Mouse (Mus musculus) left cerebral cortex, postnatal 10 days (tissue): ENCODE measurements around the gene Nme2. TPM values are rescaled to one million over a fixed set of nuclear protein-coding genes. Genes with fewer than 3 reads are reported as not detected.

Experiments
- DNase-seq, 2 experiments: peaks; one replicate each; pipeline ENCODE4 v3.0.0; 2021 to 2022; ENCODE audit warnings: low spot score in 2 of 2, mixed read lengths in 1 of 2; ENCODE audit errors: extremely low spot score in 1 of 2
- intact Hi-C: fragments of 180-260 bp; cut with DNase I; formaldehyde crosslinking; loops from one replicate; pipeline ENCODE4 v1.15.1; 2025
- total RNA-seq, 2 experiments: library from RNA; stranded (reverse); gene quantifications; 2 replicates each; pipeline ENCODE4 v1.2.3; 2021

Nme2 gene
- total RNA-seq, result 100 to 1,000 TPM; 200 to 228 TPM

GRCm38 (mm10) chr11:93956159-93956558 is at the start of gene Nme2:
Gene Nme2 (minus strand): TSS chr11:93956259.
- intact Hi-C loops, result no loop called here
- DNase-seq, result no peak

DNA sequence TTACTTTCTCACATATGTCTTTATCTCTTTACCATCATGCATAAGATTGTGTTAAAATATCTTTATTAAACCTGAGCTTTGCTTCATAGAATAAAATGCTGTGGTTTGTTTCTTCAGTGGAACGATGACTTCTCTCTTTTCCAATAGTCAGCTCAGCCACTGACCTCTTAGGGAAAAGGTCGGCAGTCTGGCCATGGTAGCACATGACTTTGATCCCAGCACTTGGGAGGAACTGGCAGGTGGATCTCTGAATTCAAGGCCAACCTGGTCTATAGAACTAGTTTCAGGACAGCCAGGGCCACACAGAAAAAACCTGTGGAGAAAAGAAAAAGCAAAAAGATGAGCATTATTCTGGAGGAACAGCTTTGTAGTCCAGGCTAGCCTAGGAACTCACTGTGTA is 47.3 kb upstream of the Nme2 start:
- no peak for DNase-seq
- intact Hi-C loops, result no loop called here

DNA sequence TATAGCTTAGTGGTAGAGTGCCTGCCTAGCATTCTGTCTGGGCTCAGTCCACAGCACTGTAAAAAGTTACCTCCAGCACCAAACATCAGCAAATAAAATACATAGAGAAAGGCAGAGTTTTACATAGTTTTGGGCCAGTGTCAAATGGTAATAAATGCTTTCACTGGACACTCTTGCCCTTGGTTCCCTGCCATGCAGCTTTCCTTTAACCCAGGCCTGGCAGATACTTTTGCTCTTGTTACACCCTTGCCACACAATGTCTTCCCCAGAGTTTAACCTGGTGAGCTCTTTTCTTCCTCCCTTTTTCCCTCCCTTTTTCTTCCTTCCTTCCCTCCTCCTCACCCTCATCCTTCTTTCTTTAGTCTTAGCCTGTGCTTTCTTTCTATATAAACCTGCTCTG is 43.2 kb upstream of the Nme2 start:
- intact Hi-C loops, result loop anchor here (2.0 kb wide), 1 partner anchor 18 kb away; no protein-coding TSS in a partner anchor

GRCm38 (mm10) chr11:93997141-93997775 is 41.2 kb upstream of the Nme2 start:
- DNase-seq, result peak; percentile 8 to 29
- intact Hi-C loops, result no loop called here

More for the DNA sequence above, 43.2 kb upstream of the Nme2 start:
- DNase-seq, result no peak

GRCm38 (mm10) chr11:93996306-93997140 is 40.5 kb upstream of the Nme2 start:
- DNase-seq, result peak; percentile 27 to 67
- intact Hi-C loops, result no loop called here

GRCm38 (mm10) chr11:93995720-93996305 is 39.8 kb upstream of the Nme2 start, which contains the start of gene Spag9:
Gene Spag9 (plus strand): TSS chr11:93996091.
- intact Hi-C loops, result no loop called here
- peak; percentile 83 to 97 for DNase-seq

GRCm38 (mm10) chr11:93995111-93995719 is 39.2 kb upstream of the Nme2 start:
- peak; percentile 69 to 87 for DNase-seq
- intact Hi-C loops, result no loop called here

- intact Hi-C loops, result no loop called here
- DNase-seq, result no peak
These were observed 38.5 kb upstream of the Nme2 start for GRCm38 (mm10) chr11:93994531-93994930.

GRCm38 (mm10) chr11:93988328-93989062 is 32.4 kb upstream of the Nme2 start:
- intact Hi-C loops, result no loop called here
- no peak for DNase-seq

DNA sequence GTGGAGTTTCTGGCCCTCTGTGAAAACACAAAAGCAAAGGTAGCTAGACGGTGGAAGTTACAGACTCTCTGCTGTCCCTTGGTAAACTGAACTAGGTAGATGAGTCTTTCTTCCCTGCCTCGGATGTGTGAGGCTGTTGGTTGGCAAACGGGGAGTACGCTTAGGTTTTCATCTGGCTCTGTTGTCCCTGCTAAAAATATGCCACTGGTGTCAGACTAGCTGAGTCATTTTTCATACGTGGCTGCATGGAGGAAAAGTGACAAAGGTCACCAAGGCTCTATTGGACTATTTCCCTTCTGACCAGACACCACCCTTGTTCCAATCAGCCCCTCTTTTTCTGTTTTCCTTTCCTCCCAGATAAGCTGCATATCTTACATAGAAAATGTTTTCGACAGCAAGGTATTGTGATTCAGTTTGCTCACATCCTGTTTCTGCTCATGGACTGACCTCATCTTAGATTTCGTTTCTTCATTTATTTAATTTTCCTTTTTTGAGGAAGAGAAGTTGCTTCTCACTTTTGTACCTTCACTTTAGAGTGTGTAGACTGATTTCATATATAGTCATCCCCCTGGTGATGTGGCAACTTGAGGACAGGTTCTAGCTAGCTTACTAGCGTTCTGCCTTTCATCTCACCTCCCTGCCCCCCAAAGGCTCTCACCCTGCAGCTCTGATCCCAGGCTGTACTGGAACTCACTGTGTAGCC is 31.7 kb upstream of the Nme2 start:
- intact Hi-C loops, result no loop called here

GRCm38 (mm10) chr11:93987026-93987425 is 31.0 kb upstream of the Nme2 start:
- no peak for DNase-seq
- intact Hi-C loops, result no loop called here

More for the DNA sequence above, 31.7 kb upstream of the Nme2 start:
- no peak for DNase-seq

DNA sequence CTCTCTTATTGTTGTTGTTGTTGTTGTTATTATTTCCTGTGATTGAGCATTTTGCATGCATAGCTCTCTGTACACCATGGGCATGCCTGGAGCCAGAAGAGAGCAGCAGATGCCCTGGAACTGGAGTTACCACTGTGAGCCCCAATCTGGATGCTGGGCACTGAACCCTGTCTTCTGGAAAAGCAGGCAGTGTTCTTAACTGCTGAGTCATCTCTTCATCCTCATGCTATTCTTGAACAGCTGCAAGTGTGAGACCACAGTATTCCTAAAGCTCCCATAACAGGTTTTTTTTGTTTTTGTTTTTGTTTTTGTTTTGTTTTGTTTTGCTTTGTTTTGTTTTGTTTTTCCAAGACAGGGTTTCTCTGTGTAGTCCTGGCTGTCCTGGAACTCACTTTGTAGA is 30.2 kb upstream of the Nme2 start:
- intact Hi-C loops, result no loop called here
- DNase-seq, result no peak

GRCm38 (mm10) chr11:93985265-93985664 is 29.2 kb upstream of the Nme2 start:
- no peak for DNase-seq

GRCm38 (mm10) chr11:93984619-93985018 is 28.6 kb upstream of the Nme2 start:
- intact Hi-C loops, result no loop called here
- no peak for DNase-seq

More at GRCm38 (mm10) chr11:93985265-93985664, 29.2 kb upstream of the Nme2 start:
- intact Hi-C loops, result no loop called here

DNA sequence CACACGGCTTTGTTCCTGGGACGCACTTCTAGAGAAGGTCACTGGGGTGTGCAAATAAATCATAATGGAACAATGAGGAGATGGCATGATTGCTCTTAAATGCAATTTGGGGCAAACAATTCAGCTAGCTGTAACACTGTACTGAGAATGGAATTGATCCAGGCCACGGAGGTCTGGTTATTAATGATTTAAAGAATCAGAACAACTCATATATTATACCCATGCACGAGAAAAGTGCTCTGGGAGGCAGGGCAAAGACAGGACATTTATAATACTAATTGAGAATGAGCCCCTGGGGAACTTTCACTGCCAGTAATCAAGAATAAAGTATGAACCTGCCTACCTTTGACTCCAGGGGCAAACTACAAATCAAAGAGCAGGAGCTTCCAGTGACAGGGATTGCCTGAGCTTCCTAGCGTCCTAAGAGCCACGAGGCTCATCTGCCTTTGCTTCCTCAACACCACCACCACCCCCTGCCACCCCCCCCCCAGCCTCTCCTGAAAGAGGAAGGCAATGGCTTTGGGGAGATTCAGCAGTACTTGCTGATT is 23.5 kb upstream of the Nme2 start:
- no peak for DNase-seq
- intact Hi-C loops, result no loop called here

- intact Hi-C loops, result no loop called here
- DNase-seq, result no peak
These were observed 16.9 kb upstream of the Nme2 start for GRCm38 (mm10) chr11:93972951-93973350.

DNA sequence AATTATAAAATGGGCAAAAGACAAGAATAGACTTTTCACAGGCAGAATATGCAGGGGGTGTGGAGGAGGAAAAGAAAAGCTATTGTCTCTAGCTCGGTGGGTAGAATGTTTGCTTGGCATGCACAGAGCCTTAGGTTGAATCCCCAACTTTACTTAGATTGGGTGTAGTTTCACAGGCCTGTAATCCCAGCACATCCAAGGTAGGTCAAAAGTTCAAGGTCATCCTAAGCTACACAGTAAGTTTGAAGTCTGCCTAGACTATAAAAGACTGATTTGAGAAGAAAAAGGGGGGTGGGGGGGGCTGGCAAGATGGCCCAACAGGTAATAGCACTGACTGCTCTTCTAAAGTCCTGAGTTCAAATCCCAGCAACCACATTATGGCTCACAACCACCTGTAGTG is 13.7 kb upstream of the Nme2 start:
- DNase-seq, result no peak
- intact Hi-C loops, result loop anchor here (5.0 kb wide), 1 partner anchor 118 kb away; no protein-coding TSS in a partner anchor

GRCm38 (mm10) chr11:93969171-93969570 is 13.1 kb upstream of the Nme2 start:
- intact Hi-C loops, result loop anchor here (5.0 kb wide), 1 partner anchor 118 kb away; no protein-coding TSS in a partner anchor
- no peak for DNase-seq
